Mouse (Mus musculus): ENCODE measurements around the gene Mef2d. TPM values are rescaled to one million over a fixed set of nuclear protein-coding genes. Genes with fewer than 3 reads are reported as not detected.

The Mef2d gene
- polyA plus RNA-seq, 1 experiment, result 26.1 TPM

DNA sequence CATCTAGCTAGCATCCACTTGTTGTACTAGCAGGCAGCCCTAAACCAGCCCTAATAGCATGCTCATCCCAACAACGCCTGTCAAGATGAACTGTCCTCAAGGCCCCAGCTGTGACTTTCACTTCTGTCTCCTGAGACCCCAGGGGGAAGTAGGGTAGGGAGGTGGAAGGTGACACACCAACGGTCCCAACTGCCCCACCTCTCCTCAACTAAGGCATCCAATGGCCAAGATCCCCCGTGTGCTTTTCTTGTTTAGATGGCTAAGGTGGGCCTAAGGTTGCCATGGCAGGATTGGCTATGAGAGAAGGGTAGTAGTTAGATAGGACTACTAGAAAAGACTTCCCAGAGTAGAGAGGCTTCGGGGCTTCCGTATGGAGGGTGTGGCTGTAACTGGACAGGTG lies 6.2 kb downstream of the Mef2d start:
- WGBS, result 44% methylated on average over 5 of the region's 5 CpGs

DNA sequence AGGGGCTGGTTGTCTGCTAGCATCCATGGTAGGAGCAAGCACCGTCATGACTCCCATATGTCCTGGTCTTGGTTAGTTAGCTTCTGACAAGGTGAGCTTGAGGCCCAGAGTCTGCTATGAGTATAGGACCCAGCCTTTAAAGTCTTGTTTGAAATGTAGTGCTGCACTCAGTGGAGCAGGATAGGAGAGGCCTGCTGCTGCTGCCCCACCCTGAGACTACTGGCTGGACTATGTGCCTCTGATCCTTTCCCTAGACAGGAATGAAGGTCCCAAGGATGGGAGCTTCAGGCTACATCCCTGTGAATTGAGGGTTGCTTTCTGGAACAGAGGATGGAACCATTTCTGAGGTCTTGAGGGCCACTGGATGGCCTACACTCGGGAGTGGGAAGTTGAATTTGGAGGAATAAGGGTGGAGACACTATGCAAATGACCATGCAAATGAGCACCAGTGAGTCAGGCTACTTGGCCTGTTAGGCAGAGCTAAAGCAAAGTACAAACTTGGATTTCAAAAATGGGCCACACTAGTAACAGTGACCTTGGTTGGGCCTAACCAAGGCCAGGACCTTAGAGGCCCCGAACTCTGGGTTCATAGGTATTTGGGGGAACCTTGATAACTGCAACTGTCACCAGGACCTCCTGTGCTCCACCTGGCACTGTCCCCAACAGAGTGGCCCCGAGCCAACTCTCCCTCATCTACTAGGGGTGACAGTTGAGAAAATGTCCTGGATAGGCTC lies 6.8 kb downstream of the Mef2d start:
- WGBS, result 15% methylated on average over 4 of the region's 4 CpGs
- no peak for DNase-seq (ENCODE audit: low read depth, low spot score)

More for the DNA sequence above, 6.2 kb downstream of the Mef2d start:
- DNase-seq (ENCODE audit: low read depth, low spot score), result no peak

DNA sequence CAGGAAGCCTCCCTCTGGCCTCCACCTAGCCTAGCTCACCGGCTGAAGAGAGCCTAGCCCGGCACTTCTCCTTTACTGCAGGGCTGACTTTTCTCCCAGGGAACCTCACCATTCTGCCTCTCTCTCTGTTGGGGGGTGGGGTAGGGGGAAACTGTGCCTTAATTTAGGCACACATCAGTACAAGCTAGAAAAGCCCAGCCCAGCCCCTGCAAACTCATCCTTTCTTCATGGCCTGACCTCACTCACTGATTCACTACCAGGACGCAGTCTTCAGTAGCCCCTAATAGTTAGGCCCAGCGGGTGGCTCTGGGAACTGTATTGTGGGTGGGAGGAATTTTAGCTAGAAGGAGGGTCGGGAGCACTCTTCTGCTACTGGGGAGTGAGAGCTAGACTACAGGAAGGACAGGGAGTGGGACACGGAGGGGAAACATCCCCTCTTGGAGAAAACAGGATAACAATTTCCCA lies 7.4 kb downstream of the Mef2d start:
- no peak for DNase-seq (ENCODE audit: low read depth, low spot score)
- 28% methylated on average over 6 of the region's 6 CpGs for WGBS

DNA sequence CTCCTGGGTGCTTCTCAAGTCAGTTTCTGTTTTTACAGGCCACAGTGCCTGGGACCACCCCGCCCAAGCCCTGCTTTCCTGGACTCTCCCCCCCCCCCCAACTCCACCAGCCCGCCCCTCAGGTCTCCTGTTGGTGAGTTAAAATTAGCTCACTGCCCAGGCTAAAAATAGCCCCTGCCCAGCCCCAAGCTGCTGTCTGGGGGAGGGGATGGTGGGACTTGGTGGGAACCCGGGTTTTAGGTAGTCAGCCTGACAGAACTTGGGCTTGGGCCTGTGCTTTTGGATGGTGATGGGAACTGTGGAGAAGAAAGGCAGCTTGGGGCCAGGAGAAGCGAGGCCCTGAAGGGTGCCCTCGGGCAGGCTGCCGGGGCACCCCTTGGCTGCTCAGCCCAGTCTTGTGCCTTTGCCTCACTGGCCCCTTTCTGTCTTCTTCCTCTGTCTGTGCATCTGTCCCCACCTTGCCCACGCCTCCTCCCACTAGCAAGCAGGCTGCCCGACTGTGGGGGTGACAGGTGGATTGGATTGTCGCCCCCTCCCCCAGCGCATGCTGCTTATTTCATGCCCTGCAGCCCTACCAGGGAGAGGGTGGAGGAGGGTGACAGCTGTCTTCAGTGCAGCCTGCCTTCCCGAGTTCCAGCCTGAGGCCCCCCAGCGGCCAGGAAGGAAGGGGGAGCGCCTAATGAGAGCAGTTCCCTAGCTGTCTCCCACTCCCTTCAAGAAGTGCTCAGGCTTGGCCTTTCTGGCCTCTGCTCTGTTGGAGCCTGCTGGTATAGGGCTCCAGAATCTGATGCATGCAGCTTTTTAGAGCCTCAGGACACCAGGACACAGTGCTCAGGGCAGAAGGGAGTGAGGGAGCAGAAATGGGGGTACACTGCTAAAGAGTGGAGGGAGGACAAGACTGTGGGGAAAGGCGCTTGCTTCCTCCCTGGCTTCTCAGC lies 8.2 kb downstream of the Mef2d start:
- no peak for DNase-seq (ENCODE audit: low read depth, low spot score)
- WGBS, result 45% methylated on average over 14 of the region's 14 CpGs

DNA sequence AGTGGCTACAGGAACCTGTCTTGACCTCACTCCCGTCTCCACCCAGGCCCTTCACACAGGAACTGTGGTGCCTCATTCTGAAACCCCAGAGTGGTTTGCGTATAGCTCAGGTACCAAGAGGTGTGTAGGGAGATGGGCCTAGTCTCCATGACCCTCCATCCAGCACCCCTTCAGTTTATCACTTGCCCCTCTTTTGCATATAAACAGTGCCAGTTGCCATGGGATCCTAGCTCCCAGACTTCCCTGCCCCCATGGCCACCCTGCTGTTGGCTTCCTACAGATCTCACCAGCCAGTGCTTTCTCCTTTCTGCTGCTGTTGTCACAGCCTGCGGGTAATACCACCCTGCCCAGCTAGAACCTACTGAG lies 8.8 kb downstream of the Mef2d start:
- no peak for DNase-seq (ENCODE audit: low read depth, low spot score)
- 72% methylated on average over 3 of the region's 3 CpGs for WGBS

DNA sequence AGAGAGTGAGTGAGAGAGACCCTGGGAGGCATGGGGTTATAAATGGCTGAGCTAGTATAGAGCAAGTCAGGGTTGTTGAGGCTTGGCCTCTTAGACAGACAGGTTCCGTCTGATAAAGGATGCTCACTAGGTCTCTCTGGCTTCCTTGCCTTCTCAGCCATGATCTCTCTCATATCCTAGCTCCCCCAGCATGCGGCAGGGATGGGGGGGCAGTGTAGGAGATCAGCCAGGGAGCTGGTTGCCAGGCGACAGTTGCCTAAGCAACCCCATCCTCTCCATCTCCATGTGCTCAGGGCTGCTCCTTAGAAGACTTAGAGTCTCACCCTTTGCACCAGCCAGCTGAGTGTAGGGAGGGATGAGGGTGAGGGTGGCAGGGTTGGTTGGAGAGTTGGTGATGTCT lies 9.9 kb downstream of the Mef2d start:
- WGBS, result 84% methylated on average over 3 of the region's 3 CpGs
- no peak for DNase-seq (ENCODE audit: low read depth, low spot score)

DNA sequence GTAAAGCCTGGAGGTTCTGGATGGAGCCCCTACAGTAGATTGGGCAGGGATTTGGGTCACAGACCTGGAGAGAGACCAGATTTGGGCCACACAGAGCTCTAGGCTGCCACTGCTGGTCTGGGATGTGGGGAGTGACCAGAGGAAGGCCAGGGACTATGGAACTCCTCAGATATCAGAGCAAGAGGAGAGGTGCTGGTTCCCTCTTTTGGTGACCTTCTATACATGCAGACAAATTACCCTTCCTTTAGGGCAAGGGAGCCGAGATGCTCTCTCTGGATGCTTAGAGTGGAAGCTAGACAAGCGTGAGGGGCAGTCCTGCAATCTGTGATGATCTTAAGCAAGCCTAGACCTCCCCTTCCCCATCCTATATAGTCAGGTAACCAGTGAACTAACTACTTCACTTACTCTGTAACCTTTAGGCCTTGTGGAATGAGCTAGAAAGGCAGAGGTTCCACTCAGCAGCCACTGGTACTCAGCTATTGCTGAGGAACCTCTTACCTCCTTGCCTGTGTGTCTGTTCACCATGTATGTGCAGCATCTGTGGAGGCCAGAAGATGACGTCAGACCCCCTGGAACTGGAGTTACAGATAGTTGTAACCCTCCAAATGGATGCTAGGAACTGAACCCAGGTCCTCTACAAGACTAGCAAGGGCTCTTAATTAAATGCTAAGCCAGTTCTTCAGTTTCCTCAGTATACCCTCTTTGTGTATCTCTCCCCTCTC lies 11.3 kb downstream of the Mef2d start:
- WGBS, result 74% methylated on average over 3 of the region's 3 CpGs
- no peak for DNase-seq (ENCODE audit: low read depth, low spot score)

DNA sequence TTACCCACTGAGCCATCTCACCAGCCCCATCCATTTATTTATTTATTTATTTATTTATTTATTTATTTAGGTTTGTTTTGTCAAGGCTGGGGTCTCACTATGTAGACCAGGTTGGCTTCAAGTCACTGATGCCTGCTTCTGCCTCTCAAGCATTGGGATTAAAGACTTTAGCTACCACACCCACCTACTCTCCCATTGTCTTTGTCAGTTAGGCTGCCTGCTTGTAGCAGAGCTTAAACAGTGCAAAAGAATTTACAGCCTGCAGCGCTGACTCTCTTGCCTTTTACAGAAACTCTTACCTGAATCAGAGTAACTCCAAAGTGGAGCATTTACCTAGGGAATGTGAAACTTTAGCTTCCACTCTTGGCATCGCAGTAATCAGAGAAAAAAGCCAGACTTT lies 12.1 kb downstream of the Mef2d start:
- 34% methylated on average over 2 of the region's 2 CpGs for WGBS
- DNase-seq (ENCODE audit: low read depth, low spot score), result no peak

DNA sequence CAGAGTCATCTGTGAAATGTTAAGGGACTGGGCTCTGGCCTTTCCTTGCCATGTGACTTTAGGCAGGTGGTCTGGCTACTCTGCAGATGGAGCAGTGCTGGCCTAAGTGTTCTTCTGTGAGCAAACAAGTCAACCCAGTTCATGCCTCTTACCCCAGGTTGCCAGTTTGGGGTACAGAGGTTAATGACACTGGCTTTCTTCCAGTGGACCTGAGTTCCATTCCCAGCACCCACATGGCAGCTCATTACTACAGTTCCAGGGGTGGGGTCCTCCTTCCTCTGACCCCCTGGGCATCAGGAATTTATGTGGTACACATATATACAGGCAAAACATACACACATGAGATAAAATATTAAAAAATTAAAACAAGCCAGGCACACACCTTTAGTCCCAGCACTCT lies 14.6 kb downstream of the Mef2d start:
- no peak for DNase-seq (ENCODE audit: low read depth, low spot score)

DNA sequence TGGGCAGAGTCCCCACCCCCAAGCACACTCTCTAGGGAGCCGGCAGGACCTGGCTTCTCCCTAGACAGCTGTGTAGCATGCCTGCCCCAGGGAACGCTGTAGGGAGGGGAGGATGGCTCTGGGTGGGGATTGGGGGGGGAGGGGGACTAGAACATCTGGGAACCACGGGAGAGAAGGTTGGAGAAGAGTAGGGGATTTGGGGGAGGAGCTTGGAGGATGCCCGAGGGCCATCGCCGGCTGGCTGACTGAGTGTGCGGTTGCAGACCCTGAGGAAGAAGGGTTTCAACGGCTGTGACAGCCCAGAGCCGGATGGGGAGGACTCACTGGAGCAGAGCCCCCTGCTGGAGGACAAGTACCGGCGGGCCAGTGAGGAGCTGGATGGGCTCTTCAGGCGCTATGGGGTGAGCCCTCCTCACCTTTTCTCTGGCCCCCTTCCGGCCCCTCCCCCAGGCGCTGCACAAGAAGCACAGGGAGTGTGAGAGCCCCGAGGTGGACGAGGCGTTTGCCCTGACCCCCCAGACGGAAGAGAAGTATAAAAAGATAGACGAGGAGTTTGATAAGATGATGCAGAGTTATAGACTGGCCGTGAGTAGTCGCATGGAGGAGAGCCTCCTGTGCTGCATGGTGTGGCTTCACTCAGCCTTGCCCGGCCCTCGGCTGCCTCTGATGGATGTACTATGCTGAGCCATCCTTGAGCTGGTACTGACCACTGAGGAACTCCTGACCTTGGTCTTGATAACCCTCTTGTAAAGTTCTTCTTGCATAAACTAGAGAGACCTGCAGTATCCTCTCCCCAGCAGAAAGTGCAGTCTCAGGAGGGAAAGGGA lies 15.8 kb downstream of the Mef2d start:
- 57% methylated on average over 23 of the region's 23 CpGs for WGBS
- DNase-seq (ENCODE audit: low read depth, low spot score), result no peak

DNA sequence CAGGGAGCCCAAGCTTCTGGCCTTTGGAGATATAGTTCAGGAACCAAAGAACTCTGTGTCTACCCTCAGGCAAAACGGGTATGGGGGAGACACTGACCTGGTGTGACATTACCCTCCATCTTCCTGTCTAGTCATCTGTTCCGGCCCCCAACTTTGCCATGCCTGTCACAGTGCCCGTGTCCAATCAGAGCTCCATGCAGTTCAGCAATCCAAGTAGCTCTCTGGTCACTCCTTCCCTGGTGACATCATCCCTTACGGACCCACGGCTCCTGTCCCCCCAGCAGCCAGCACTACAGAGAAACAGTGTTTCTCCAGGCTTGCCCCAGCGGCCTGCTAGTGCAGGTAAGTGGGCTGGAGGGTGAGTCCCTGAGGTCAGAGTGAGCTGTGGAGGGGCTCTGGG lies 16.8 kb downstream of the Mef2d start:
- no peak for DNase-seq (ENCODE audit: low read depth, low spot score)
- WGBS, result 83% methylated on average over 6 of the region's 6 CpGs

DNA sequence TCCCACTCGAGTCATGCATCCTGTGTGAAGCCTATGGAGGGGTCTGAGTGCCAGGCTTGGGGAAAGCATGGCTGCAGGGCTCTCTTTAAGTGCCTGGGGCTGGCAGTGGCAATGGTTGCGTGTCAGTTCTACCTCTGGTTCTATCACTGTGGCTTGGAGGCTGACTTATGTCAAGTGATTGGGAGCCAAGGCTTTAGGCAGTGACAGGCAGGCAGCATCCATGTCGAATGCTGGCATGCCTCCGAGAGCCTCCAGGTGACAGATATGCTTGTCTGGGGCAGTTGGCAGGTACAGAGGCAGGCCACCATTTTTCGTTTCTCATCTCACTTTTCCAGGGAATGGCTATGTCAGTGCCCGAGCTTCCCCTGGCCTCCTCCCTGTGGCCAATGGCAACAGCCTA lies 18.7 kb downstream of the Mef2d start:
- DNase-seq (ENCODE audit: low read depth, low spot score), result no peak
- WGBS, result 81% methylated on average over 6 of the region's 6 CpGs

DNA sequence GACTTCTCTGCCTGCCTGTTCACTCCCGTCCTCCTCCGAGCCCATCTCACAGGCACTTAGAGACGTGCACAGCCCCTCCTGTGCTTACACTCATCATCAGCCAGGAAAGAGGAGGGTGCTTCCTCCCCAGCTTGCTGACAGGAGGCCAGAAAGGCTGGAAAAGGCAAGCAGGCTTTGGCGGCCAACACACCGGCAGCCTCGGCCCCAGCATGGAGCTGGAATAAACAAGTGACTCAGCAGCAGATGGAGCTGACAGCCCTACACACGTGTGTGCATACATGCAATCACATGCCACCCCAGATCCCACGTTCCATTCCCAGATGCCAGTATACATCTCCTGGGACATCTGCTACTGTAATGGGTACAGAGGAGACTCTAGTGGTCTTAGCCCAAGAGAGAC lies 20.1 kb downstream of the Mef2d start:
- DNase-seq (ENCODE audit: low read depth, low spot score), result no peak
- 63% methylated on average over 8 of the region's 8 CpGs for WGBS

DNA sequence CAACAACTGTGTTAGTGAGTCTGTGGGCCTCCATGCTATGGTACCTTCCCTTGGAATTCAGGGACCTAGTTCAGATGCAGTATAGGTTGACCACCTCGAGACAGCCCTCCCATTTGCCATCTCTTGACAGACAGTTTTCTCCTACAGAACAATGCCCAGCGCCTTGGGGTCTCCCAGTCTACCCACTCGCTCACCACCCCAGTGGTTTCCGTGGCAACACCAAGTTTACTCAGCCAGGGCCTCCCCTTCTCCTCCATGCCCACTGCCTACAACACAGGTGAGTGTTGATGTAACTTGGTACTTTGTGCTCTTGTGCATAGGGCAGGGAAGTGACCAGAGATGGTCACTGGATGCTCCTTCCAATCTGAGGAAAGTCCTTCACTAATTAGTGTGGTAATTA lies 20.6 kb downstream of the Mef2d start:
- 87% methylated on average over 4 of the region's 4 CpGs for WGBS
- no peak for DNase-seq (ENCODE audit: low read depth, low spot score)

DNA sequence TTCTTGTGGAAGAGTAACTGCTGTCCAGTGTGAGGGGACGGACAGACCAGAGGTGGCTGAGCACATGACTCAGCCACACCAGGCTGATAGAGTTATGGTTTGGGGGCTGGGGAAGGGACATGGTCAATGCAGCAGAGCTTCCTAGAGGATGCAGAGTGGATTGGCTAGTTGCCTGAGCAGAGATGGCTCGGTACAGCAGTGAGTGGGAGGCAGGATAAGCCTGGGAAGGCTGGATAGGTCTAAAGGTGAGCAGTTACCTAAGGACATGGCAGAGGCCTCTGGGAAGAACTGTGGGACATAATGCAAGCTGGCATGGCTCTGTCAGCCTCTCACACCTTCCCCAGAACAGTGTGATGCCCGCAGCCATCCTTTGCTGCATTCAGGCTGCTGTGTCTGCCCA lies 21.7 kb downstream of the Mef2d start:
- no peak for DNase-seq (ENCODE audit: low read depth, low spot score)
- WGBS, result 80% methylated on average over 3 of the region's 3 CpGs

DNA sequence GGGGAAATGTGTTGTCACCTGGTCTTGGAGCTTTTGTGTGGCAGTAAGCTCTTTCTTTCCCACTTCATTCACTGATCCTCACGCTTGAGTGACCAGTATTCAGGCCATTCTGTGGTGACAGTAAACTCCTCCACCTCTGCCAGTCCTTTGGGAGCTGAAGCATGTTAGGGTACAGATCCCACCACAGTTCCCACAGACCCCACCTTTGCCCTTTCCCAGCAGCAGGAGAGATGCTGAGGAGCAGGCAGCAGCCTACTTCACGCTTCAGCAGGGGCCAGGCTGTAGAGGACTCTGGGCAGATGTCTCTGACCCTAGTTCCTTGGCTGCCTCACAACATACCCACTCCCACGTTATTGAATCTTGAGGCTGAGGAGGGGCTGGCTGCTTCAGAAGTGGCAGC lies 22.1 kb downstream of the Mef2d start:
- no peak for DNase-seq (ENCODE audit: low read depth, low spot score)
- 81% methylated on average over 3 of the region's 3 CpGs for WGBS

DNA sequence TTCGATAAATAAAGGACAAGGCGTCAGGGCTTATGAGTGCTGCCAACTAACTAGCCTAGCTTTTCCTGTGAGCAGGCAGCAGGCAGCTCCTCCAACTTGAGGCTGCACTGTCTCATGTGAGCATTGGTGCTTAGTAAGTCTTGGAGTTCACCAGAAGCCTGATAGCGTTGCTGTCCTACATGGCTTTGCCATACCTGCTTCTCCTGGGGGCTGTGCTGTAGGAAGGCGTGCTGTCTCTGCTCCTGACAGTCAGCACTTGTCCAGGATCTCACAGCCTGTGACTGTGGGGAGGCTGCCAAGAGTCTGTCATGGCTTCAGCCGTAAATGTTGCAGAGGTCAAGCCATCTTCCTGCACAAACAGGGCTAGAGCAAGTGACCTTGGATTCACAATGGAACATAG lies 23.9 kb downstream of the Mef2d start:
- 68% methylated on average over 5 of the region's 5 CpGs for WGBS
- no peak for DNase-seq (ENCODE audit: low read depth, low spot score)

DNA sequence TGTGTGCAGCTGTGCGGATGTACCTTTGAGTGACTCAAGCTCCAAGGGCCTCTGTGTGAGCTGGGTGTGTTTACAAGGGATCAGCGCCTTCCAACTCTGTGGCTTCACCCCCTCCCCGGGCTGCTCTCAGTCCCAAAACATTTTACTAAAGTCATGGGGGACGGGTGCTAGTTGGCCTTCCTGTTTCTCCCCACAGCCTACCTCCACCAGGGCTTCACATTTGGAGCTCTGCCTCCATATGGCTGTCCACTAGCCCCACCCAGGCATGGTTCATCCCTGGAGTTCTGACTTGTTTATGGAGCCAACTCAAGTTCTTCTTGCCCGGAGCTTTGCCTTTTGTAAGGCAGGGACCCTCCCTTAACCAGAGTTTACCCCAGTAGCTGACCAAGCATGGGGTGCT lies 28.2 kb downstream of the Mef2d start:
- DNase-seq (ENCODE audit: low read depth, low spot score), result no peak
- 73% methylated on average over 5 of the region's 5 CpGs for WGBS

DNA sequence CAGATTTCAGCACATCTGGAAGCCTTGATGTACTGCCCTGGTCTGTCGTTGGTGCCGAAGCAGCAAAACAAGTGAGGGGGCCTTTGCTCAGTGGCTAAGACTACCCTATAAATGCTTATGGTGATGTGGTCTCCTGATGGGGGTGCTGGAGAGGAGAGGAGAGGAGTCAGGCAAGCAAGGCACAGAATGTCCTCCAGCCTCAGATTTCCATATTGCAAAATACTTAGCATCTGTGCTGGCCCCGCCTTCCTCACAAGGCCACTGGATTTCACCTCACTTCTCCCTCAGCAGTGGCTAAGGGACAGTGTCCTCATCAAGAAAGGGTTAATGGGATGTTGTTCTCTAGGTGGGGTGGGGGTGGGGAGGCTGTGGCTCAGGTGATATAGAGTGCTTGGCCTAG lies 30.3 kb downstream of the Mef2d start:
- 89% methylated on average over 3 of the region's 3 CpGs for WGBS
- no peak for DNase-seq (ENCODE audit: low read depth, low spot score)

DNA sequence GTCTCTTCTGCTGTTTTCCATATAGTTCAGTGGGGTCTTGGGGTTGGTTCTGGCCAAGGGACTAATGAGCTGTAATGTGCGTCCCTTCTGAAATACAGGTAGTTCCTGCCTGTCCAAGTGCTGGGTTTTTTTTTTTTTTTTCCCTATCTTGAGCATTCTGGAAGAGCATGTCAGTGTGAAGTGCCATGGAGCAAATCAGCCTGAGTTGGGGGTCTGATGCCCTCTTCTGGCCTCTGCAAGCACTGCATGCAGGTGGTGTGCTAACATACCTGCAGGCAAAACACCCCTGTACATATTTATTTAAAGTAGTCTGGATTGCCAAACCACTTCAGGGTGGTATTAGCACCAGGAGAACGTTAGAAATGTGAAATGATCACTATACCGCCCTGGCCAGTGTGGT lies 31.2 kb downstream of the Mef2d start:
- no peak for DNase-seq (ENCODE audit: low read depth, low spot score)
- WGBS, result 40% methylated on average over 3 of the region's 3 CpGs

All from large intestine, adult 2 months (tissue).